ENCODE assay signal across 22 mouse cellular contexts in the genomic region with DNA sequence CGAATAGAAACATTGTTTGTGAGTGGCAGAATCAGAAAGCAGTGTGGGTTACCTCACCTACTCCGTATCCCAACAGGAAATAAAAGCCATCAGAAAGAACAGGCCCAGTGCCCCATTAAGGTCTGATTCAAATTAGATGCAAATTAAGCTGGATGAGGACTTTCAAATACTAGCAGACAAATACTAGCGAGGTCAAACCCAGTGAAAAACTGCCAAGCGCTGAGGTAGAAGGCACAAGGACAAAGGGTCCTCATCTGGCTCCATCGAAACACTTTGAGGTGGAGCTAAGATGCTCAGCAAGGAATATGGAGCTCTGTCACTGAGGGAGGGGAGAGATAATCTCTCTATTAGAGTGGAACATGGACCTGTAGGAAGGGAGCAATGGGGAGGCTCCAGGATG.
DNase-seq lines count a peak whose midpoint lies in the region; ATAC-seq and TF ChIP-seq lines count a peak whose summit lies in the region.
"Had no signal": no experiment of that assay in that cellular context is flagged by ENCODE, and none has a peak within 500 bp of the region (broad histone marks: within the 10 kb centered on the region; RNA-seq: fewer than 3 reads in every experiment).

No protein-coding gene starts in this region.

- peaks cover 33% of the 10 kb centered on the region for H3K4me1 ChIP-seq in forebrain, embryonic 12.5 days
- peaks cover 15% of the 10 kb centered on the region for H3K4me1 ChIP-seq in forebrain, embryonic 11.5 days (replicated peaks; ENCODE audit: control insufficient read depth, insufficient read depth, low read length)
- peaks cover 31% of the 10 kb centered on the region for H3K4me1 ChIP-seq in kidney, embryonic 16.5 days (ENCODE audit: insufficient read depth, low read length)
- H3K4me1 ChIP-seq in kidney, embryonic 14.5 days (ENCODE audit: control insufficient read depth, insufficient read depth, low read length), result peaks cover 16% of the 10 kb centered on the region; the same call in 1 of the 2 replicates
- H3K4me1 ChIP-seq in forebrain, embryonic 16.5 days (replicated peaks; ENCODE audit: control insufficient read depth, insufficient read depth, low read length), result peaks cover 19% of the 10 kb centered on the region
- H3K4me1 ChIP-seq: embryonic facial prominence, embryonic 15.5 days had no signal

- TF ChIP-seq POLR2A in brain, embryonic 14.5 days (IDR thresholded peaks at IDR 0.05; ENCODE audit: borderline replicate concordance, extremely low read depth, insufficient read depth, insufficient read length, poor library complexity, severe bottlenecking), result no peak

- ATAC-seq in forebrain, embryonic 12.5 days (ENCODE audit: low FRiP score), result no peak; the same call in 1 of the 2 replicates
- ATAC-seq in forebrain, embryonic 11.5 days (replicated peaks; ENCODE audit: low FRiP score), result no peak
- ATAC-seq in kidney, embryonic 16.5 days (ENCODE audit: low FRiP score, low TSS enrichment), result no peak
- no peak for ATAC-seq in kidney, embryonic 14.5 days (ENCODE audit: low FRiP score, low TSS enrichment)
- peak; percentile 39; the same call in 1 of the 2 replicates for ATAC-seq in forebrain, embryonic 16.5 days
- ATAC-seq: activated CD4-positive, CD25-positive, alpha-beta regulatory T cell, adult 4 months; hindbrain, postnatal 0 days; Patski had no signal

- H3K9ac ChIP-seq in forebrain, embryonic 12.5 days, result no peak overlapping the region
- no peak overlapping the region for H3K9ac ChIP-seq in forebrain, embryonic 11.5 days (ENCODE audit: low read length)
- no peak overlapping the region for H3K9ac ChIP-seq in kidney, embryonic 16.5 days (replicated peaks; ENCODE audit: low read length)
- no peak overlapping the region for H3K9ac ChIP-seq in kidney, embryonic 14.5 days (ENCODE audit: low read depth, low read length)
- no peak overlapping the region for H3K9ac ChIP-seq in forebrain, embryonic 16.5 days (replicated peaks; ENCODE audit: low read depth, low read length)
- H3K9ac ChIP-seq: embryonic facial prominence, embryonic 15.5 days; heart, embryonic 13.5 days; hindbrain, embryonic 13.5 days had no signal

- peak overlapping the region; percentile 60; the same call in 1 of the 2 replicates for H3K27ac ChIP-seq in forebrain, embryonic 12.5 days
- no peak overlapping the region for H3K27ac ChIP-seq in forebrain, embryonic 11.5 days (ENCODE audit: low read depth, low read length)
- H3K27ac ChIP-seq in kidney, embryonic 16.5 days (ENCODE audit: low read length), result peak overlapping the region; percentile 31; the same call in 1 of the 2 replicates
- no peak overlapping the region for H3K27ac ChIP-seq in kidney, embryonic 14.5 days (ENCODE audit: low read depth, low read length)
- no peak overlapping the region for H3K27ac ChIP-seq in forebrain, embryonic 16.5 days (ENCODE audit: low read length)
- H3K27ac ChIP-seq: embryonic facial prominence, embryonic 15.5 days; gastrocnemius, adult 2 months; heart, embryonic 13.5 days; hindbrain, embryonic 13.5 days; hindbrain, postnatal 0 days had no signal

- H3K36me3 ChIP-seq in forebrain, embryonic 12.5 days (replicated peaks), result no peaks in the 10 kb centered on the region
- no peaks in the 10 kb centered on the region for H3K36me3 ChIP-seq in forebrain, embryonic 11.5 days (ENCODE audit: control insufficient read depth, insufficient read depth, low read length)
- no peaks in the 10 kb centered on the region for H3K36me3 ChIP-seq in kidney, embryonic 16.5 days (ENCODE audit: insufficient read depth, low read length)
- H3K36me3 ChIP-seq in kidney, embryonic 14.5 days (ENCODE audit: control insufficient read depth, insufficient read depth, low read length), result no peaks in the 10 kb centered on the region
- no peaks in the 10 kb centered on the region for H3K36me3 ChIP-seq in forebrain, embryonic 16.5 days (ENCODE audit: control insufficient read depth, insufficient read depth)
- H3K36me3 ChIP-seq: embryonic facial prominence, embryonic 15.5 days; heart, embryonic 13.5 days; hindbrain, embryonic 13.5 days had no signal

- peaks cover 7% of the 10 kb centered on the region for H3K9me3 ChIP-seq in forebrain, embryonic 12.5 days
- H3K9me3 ChIP-seq in forebrain, embryonic 11.5 days (ENCODE audit: control insufficient read depth, low read length), result peaks cover 2% of the 10 kb centered on the region; the same call in 1 of the 2 replicates
- 0 out of 2 replicates have a peak, but pooled peaks cover 4% of the 10 kb centered on the region for H3K9me3 ChIP-seq in kidney, embryonic 16.5 days (ENCODE audit: low read length)
- H3K9me3 ChIP-seq in kidney, embryonic 14.5 days (ENCODE audit: control insufficient read depth, low read length), result peaks cover 3% of the 10 kb centered on the region; the same call in 1 of the 2 replicates
- peaks cover 2% of the 10 kb centered on the region; the same call in 1 of the 2 replicates for H3K9me3 ChIP-seq in forebrain, embryonic 16.5 days (ENCODE audit: control insufficient read depth, low read length)
- H3K9me3 ChIP-seq: heart, embryonic 13.5 days; hindbrain, embryonic 13.5 days had no signal

- H3K27me3 ChIP-seq in forebrain, embryonic 12.5 days, result no peaks in the 10 kb centered on the region
- H3K27me3 ChIP-seq in forebrain, embryonic 11.5 days (ENCODE audit: control insufficient read depth, insufficient read depth, low read length), result no peaks in the 10 kb centered on the region
- no peaks in the 10 kb centered on the region for H3K27me3 ChIP-seq in kidney, embryonic 16.5 days (ENCODE audit: insufficient read depth, low read length)
- no peaks in the 10 kb centered on the region for H3K27me3 ChIP-seq in kidney, embryonic 14.5 days (ENCODE audit: control insufficient read depth, insufficient read depth, low read length)
- no peaks in the 10 kb centered on the region for H3K27me3 ChIP-seq in forebrain, embryonic 16.5 days (replicated peaks; ENCODE audit: control insufficient read depth, insufficient read depth, low read length)
- H3K27me3 ChIP-seq: embryonic facial prominence, embryonic 15.5 days; heart, embryonic 13.5 days; hindbrain, embryonic 13.5 days; Patski had no signal

- no peak overlapping the region for H3K4me3 ChIP-seq in forebrain, embryonic 12.5 days (replicated peaks)
- H3K4me3 ChIP-seq in forebrain, embryonic 11.5 days (ENCODE audit: low read depth, low read length), result no peak overlapping the region
- H3K4me3 ChIP-seq in kidney, embryonic 16.5 days (ENCODE audit: low read length), result no peak overlapping the region
- H3K4me3 ChIP-seq in kidney, embryonic 14.5 days (ENCODE audit: low read length), result no peak overlapping the region
- no peak overlapping the region for H3K4me3 ChIP-seq in forebrain, embryonic 16.5 days (replicated peaks; ENCODE audit: low read length)
- H3K4me3 ChIP-seq: embryonic facial prominence, embryonic 15.5 days; erythroblast, embryonic 14.5 days; gastrocnemius, adult 2 months; heart, embryonic 13.5 days; hindbrain, embryonic 13.5 days had no signal

- 31% methylated on average over 5 of the region's 5 CpGs for WGBS in forebrain, embryonic 12.5 days
- WGBS in forebrain, embryonic 11.5 days, result 45% methylated on average over 5 of the region's 5 CpGs
- 75% methylated on average over 5 of the region's 5 CpGs for WGBS in kidney, embryonic 16.5 days
- 78% methylated on average over 5 of the region's 5 CpGs for WGBS in kidney, embryonic 14.5 days
- 8% methylated on average over 5 of the region's 5 CpGs for WGBS in forebrain, embryonic 16.5 days

- DNase-seq in forebrain, embryonic 11.5 days (ENCODE audit: low spot score), result no peak
- DNase-seq in brain, embryonic 14.5 days (ENCODE audit: low read depth), result peak; percentile 70
- DNase-seq in layer of hippocampus, adult 9-11 months, result no peak
- DNase-seq: adrenal gland, adult 2 months; adrenal gland, postnatal 25 days; cerebellum, adult 2 months; cerebellum, postnatal 10 days; embryo, embryonic 11 days; gastrocnemius, adult 2 months; gastrocnemius, postnatal 25 days; heart, postnatal 36 days had no signal

- TF ChIP-seq CTCF in brain, embryonic 14.5 days (IDR thresholded peaks at IDR 0.05; ENCODE audit: borderline replicate concordance, extremely low read depth, insufficient read depth, insufficient read length), result no peak

- no peak overlapping the region for H3K4me2 ChIP-seq in forebrain, embryonic 12.5 days
- H3K4me2 ChIP-seq in forebrain, embryonic 11.5 days (ENCODE audit: low read depth, low read length, severe bottlenecking), result no peak overlapping the region
- H3K4me2 ChIP-seq in kidney, embryonic 16.5 days (replicated peaks; ENCODE audit: low read depth, low read length), result no peak overlapping the region
- no peak overlapping the region for H3K4me2 ChIP-seq in kidney, embryonic 14.5 days (replicated peaks; ENCODE audit: low read depth, low read length)
- H3K4me2 ChIP-seq in forebrain, embryonic 16.5 days (ENCODE audit: low read length), result no peak overlapping the region
- H3K4me2 ChIP-seq: embryonic facial prominence, embryonic 15.5 days; heart, embryonic 13.5 days; hindbrain, embryonic 13.5 days had no signal

Comparison
In these comparisons a context has a peak if more than half of its experiments do, and no peak if none do; other contexts are left out.
1. H3K27ac ChIP-seq: peak in forebrain, embryonic 12.5 days (single experiment) and kidney, embryonic 16.5 days (single experiment); none in forebrain, embryonic 11.5 days (single experiment), kidney, embryonic 14.5 days (single experiment) and forebrain, embryonic 16.5 days (single experiment).